Mouse (Mus musculus) gastrocnemius, postnatal 4 days (tissue): Measurements from ENCODE around the gene Jazf1. TPM values are rescaled to one million over a fixed set of nuclear protein-coding genes. Genes with fewer than 3 reads are reported as not detected.

Source experiments
- DNase-seq, 2 experiments: peaks; one replicate each; pipeline ENCODE4 v3.0.0; 2021 to 2022; ENCODE audit warnings: low spot score in 2 of 2, mixed read lengths in 2 of 2
- total RNA-seq, 2 experiments: library from RNA; stranded (reverse); gene quantifications; 2 replicates each; pipeline ENCODE4 v1.2.3; 2021

The Jazf1 gene
- total RNA-seq, 2 experiments from 2014 or later = 10.7 to 11.6 TPM

DNA sequence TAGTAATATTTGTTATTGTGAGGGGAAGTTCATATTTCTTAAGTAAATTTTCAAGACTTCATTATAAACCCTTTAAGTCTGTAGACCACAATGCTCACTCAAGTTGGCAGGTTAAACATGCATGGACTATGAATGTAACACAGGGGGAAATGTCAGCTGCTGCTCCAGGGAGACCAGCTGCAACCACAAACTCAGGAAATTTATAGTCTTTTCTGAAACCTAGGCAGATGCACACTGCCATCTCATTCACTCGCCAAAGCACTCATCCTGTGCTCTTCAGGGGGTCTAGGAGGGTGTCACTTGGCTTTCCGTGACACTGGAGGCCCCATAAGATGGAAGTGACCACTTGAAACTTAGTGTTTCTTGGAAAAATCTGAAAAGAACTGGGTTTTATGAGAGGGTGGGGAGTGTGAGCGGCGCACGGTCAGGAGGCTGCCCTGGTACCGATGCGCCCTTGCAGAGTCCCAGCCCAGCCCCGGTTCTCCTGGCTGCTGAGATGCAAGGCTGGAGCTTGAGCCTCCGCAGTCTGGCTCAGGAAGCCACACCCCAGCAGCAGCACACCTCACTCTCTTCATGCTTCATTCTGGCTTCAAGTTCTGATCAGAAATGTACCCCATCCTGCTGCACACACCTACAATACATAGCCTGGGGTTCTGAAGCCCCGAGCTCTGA is 251.1 kb downstream of the Jazf1 start:
- DNase-seq = no peak

DNA sequence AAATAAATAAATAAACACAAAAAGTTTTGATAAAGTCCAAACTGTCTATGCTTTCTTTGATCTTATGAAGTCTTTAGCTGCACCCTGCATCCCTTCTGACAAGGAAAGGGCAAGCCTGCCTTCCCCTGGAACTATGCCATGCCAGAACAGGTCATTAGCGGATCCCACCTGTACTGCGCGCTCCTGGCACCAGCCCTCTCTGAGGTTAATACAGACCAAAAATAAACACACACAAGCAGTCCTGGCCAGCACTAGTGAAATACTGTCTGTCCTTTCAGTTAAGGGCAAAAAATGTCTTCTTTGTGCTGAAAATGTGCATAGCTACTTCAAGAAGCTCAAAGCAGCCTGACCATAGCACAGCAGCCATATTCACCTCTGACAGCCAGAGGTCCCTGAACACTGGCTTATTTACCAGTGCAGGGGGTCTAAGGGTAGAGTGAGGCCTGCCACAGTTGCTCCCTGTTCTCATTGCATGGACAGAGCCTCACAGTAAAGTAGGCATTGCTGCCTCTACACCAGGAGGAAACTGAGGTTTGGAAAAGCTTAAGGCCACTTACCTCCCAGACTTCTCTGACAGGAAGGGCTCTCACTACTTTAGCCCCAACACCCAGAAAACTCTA is 263.1 kb downstream of the Jazf1 start:
- no peak for DNase-seq

DNA sequence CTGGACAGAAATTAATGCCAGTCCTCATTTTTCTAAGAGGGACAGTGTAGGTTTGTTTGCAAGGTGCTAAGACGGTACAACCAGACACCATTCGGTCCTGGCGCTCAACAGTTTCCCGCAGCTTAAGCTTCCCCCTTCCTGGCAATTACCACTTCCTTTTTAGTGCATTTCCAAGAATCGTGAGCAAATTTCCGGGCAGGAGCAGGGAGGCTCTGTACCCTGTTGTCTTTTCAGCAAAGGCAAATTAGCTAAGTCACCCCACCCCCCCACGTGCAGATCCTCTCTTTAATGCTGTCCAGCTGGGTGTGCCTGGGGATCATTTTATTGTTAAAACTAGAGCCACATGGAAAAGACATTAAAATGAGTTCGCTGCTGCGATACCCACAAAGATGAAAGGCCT is 266.2 kb downstream of the Jazf1 start:
- peak in 1 of 2 experiments; percentile 42 for DNase-seq

DNA sequence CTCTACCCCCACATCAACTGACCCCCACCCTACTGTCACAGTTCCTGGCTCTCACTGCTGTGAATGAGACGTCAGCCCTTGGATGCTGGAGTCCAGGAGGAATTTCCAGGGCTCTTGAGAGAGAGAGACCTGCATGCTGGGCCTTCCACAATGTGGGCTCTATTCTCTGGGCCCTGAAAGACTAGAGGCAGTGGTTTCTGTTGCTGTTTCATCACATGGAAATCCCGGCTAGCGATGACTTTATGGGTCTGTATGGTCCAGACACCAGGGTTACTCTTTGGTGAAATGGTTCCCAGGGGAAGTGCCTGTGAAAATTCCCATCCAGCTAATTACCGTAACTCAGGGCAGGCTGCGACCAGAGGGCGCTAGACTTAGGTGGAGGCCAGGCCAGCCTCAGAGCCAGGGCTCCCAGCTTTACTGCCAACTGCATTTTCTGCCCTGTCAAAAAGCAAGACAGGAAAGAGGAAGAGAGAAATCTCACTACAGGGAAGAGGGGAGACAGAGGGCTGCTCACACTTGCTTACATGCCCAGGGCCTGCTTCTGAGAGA is 271.1 kb downstream of the Jazf1 start:
- DNase-seq = no peak

DNA sequence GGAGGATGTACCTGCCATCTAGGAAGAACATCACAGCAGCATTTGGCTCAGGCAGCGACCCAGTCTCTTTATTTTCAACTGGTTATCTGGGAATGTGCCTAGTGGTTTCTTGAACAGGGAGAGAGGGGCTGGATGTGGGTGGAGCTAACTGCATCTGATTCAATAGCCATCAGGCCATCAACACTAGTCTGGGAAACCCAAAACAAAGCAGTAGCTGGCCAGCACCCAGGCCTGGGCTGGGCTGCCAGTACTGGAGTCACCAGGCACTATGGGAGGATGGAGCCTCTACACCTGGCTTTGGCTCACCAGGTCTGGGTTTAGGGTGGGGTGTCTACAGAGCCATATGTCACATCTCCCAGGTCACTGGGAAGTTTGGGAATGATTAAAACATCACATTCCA is 271.7 kb downstream of the Jazf1 start:
- no peak for DNase-seq

DNA sequence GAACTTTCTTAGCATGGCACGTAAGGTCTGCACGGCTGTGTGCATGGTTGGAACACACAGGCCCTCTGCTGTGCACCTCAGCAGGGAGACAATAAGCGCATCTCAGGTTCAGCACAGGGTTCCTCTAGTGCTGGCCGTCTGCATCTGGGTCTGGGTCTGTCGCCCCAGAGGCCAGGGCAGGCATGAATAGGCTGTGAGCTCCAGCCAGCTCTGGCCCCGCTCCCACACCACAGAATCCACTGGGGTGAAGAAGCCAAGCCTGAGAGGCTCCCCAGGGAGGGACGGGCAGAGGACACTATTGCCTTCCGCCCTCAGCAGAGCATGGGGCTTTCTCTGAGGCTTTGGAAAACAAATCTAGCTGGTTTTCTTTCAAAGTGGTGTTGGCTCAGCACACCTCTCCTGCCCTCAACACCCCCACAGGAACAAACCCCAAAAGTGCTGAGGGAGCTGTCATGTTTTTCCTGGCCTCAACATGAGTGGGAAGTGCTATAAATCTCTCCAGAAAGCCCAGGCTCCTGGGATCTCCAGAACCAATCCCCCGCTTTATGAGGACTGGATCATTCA is 272.3 kb downstream of the Jazf1 start:
- DNase-seq = peak in 1 of 2 experiments; percentile 26

DNA sequence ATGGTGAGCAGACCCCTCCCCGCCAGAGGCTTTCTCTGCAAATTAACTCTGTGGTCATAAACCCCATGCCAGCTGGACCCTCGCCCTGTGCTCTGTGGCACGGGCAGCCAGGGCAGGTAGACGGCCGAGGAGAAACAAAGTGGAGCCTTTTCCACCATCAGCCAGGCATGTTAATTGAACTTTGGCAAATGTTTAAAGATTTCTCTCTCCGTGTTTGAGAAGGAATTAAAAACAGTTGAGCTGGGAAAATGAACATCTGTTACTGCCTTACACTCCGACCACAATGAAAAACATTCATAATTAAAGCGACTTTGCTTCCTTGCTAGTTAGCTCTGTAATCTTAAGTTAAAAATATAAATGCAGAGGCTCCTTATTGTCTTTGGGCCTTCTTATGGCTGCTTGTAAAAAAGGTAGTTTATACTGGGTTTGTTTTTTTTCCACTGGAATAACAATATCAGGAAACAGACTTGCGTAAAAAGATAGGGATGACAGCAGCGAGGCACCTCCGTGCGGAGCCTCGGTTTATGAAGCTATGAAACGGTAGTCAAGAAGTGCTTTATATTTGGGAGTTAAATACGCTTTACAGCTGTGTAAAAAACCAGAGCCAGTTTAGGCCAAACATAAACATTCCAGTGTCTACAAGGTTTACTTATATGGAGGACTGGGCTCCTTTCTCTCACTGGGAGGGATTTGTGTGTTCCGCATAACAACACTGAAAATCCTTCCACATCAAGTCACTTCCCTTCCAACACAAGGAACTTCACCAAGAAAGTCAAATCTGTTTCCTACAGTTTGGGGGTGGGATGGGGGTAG is 273.2 kb downstream of the Jazf1 start:
- DNase-seq = no peak

DNA sequence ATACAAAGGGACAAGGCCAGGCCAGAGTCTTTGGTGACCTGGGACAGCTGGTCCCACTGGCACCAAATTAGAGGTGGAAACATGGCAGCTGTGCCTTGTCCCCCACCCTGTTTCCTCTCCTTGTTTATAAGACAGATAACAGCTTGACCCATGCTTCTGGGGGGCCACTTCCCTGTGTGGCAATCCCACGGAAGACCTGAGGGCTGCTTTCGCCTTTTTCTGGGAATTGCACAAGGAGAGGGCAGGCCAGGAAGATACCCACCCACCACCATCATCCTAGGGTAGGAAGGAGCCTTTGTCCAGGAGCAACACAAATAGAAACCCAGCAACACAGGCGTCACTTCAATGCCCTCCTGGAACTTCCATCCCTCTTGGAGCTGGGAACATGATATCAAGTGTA is 276.0 kb downstream of the Jazf1 start:
- no peak for DNase-seq

DNA sequence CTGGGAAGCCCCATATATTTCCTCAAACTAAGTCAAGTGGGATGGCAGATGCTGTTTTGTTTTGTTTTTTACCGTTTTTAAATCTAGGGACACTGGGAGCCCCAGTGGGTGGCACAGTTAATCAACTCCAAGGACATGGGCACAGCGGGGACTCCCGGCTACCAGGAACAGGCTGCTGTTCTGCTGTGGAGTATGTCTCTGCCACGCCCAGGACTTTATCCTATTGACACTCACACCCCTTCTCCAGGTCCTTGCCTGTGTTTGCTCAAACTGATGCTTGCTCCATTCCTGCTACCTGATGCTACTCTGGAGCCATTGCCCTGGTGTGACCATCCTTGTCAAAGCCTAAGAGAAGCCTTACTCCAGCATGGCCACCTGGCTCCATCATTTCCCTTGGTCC is 277.6 kb downstream of the Jazf1 start:
- no peak for DNase-seq

DNA sequence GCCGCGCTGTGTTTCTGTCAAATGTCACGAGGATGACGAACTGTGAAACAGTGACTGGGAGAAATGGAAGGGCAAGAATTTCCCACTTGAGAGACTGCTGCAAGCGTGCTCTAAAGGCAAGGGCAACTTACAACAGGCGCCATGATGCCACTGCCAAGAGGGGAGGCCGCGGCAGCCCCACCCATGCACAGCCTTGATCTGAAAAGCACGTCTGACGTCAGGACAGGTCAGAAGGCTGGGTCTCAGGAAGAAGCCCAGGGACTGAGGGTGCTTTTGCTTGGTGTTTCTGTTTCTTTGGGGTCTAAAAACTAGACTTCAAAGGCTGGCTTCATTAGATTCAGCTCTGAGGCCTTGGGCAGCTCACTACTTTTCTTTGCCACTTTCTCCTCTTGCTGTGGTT is 278.1 kb downstream of the Jazf1 start:
- DNase-seq = no peak

DNA sequence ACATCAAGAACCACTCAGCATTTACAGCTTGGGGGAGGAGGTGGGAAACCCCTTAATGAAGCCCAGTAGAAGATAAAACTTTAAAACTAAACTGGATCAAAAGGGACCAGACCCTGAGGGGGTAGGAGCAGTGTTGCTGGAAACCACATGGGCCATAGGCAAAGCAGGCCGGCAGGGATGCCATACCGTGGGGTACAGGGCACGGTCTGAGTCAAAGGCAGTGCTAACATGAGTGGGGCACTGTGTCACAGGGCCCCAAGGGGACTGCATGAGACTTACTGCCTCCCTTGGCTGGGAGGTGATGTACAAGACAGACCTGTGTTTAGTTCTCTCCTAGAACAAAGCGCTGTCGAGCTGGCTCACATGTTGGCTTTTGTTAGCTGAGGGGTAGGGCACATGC is 288.9 kb downstream of the Jazf1 start:
- no peak for DNase-seq

DNA sequence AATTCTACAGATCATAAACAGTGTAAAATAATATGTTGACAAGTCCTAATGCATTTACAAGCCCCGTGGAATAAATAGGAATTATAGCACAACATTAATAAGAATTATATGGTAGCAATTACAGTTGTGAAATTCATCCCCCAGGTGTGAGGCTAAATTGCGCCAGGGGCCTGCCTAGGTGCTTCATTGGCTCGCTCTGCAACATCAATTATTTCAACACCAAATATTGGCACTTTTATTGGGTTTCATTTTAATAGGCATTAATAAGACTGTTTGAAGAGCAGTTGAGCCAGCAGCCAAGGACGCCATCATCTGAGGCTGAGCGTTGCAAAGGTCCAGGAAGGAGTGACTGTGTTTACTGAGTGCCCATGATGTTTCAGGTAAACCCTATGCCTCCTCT is 289.9 kb downstream of the Jazf1 start:
- DNase-seq = no peak

DNA sequence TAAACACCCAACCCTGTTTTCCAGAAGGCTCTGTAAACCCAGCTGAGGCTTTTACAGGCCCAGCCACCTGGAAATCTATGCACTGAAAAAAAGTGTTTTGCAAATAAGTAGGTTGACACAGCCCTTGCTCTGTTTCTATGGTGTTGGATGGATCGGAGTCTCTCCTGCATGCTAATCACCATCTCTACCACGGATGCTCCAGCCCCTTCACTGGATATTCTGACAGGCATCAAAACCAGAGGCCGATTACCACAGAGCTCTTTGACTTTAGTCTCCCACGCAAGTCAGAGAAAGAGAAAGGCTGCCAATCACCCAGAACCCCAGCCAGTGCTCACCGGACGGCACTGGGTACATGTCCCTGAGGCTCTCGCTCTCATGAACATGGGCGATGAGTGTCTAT is 291.4 kb downstream of the Jazf1 start:
- DNase-seq = no peak

DNA sequence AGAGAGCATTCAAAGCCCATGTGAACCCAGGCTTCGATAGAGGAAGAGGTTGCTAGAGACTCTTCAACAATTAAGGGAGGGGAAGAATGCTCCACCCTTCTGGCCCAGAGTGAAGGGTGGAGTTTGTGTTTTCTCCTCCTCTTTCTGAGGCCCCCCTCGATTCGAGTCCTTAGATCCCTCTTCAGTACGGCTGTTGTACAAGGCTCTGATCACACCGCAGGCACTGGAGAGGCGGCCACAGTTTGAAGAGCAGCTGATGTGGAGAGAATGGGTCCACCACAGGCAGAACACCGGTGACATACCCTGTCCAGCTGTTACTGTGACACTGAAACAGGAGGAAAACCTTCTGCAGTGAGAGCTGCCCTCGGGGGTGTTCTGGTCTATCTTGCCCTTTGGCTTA is 292.5 kb downstream of the Jazf1 start:
- no peak for DNase-seq

DNA sequence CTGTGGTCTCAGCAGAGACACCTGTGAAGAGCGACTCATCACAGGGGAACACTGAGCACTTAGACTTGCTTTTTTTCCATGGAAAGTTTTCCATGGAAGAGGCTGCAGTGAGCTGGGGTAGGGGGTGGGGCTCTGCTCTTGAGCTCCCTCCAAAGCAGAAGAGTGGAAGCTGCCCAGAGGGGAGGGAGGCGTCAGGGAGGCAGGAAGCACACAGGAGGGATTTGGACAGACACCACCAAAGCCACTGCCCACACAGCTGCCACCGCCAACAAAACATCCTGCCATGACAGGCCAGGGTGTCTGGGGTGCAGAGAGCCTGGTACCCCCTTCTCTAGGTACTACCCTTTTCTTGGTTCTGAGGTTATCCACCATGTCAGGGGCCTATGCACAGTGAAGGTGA is 293.1 kb downstream of the Jazf1 start:
- DNase-seq = no peak

DNA sequence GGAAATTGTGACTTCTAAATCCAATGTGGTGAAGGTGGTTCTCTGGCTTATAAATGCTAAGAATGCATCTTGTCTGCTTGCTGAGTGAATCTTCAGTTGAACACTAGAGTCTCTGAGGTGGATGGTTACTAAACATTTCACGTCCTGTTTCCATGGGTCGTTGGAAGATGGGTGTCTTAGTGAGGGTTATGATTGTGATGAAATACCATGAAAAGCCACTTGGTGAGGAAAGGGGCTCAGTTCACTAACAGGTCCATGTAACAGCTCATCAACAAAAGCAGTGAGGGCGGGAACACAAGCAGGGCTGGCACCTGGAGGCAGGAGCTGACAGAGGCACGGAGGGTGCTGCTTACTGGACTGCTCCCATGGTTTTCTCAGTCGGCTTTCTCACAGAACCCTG is 295.3 kb downstream of the Jazf1 start:
- DNase-seq = no peak

DNA sequence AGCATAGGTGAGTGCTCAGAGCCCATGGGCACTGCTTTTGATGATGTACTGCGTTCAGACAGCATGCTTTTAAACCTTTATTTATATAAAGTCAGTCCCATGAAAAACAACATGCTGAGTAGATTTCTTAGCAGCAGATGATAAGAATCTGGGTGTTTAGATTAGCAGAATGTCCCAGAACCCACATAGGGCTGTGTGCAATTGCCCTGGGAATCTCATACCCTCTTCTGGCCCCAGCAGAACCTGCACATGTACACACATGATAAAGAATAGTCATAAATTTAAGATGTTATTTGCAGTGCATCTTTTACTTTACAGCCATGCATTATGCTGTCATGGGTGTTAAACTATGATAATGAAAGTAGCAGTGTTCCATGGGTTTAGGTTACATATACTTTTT is 297.6 kb downstream of the Jazf1 start:
- DNase-seq = no peak

DNA sequence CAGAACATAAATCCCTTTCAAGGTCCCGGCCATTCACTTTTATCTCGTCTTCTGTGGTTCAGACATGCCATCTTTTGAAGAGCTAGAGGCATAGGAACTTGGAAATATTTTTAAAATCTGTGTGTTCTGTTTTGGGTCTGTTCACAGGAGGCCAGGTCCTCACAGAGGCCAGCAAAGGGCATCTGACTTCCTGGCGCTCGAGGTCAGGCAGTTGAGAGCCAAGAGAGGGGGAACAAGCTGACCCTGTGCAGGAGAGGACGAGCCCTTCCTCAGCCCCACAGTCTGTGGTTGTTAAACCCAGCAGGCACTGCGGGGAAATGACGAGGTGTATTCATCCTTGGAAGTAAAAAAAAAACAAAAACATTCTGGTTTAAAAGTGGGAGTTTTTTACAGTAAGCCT is 303.2 kb downstream of the Jazf1 start:
- no peak for DNase-seq

DNA sequence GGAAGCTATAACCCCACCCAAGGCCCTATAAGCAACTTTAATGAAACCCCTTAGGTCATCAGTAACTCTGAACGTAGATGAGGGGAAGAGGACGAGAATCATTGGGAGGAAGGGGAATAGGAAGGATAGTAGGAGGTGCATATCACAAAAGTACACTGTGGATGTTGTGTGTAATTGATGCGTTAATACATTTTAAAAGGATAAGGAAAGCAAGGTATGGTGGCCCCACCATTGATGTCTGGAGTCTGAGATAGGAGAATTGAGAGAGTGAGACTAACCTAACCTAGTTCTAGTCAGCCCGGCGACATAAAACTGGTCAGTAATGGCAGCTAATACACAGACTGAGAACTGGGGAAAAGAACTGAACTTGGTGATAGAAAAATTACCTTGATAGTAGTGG is 315.6 kb downstream of the Jazf1 start:
- no peak for DNase-seq

DNA sequence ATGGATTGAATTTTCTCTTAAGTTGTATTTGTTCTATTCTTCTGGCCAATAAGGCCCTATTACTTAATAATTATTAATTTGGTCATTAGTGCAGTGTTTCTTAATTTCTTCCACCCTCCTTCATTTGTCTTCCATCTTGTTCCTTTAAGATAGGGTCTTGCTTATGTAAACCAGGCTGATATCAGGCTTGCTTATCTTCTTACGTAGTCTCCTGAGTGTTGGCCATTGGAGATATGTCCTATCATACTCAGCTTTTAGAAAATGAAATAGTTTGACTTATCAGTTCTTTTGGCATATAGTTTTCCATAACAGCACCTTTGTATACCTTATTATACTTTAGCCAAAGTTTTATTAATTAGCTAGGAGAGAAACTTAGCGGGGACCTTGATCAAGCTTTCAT is 333.8 kb downstream of the Jazf1 start:
- no peak for DNase-seq

DNA sequence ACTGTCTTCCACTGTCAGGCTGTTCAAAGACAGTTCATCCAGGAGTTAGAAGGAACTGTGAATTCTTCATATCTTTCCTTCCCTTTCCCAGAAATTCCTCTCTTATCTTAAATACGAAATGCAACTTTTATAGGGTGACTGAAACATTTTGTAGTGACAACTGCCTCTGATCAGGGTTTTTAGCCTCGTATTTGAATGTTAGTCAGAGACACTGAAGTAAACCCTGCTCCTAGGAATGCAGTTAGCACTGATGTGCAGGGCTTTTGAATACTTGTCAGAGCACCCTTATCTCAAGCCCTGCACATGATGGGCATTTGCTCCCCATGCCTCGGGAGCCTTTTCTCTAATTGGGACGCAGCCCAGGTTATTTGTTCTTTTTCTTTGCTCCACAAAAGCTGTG is 338.1 kb downstream of the Jazf1 start:
- DNase-seq = no peak
